Mouse (Mus musculus) heart, embryonic 11.5 days (tissue): Measurements from ENCODE around the gene Acta1. TPM values are rescaled to one million over a fixed set of nuclear protein-coding genes. Genes with fewer than 3 reads are reported as not detected.

Experiments
- ATAC-seq: fragments of 200-750 bp; cut with Nextera tagmentation; replicated peaks from 2 replicates; pipeline ENCODE4 v1.8.0; 2017; ENCODE audit warnings: moderate library complexity; ENCODE audit not compliant: insufficient number of reproducible peaks, low FRiP score, low TSS enrichment
- H3K27ac ChIP-seq: fragments of 300-500 bp; sonication (generic); 2 replicates; pipeline ENCODE4 v1.5.1; 2014; ENCODE audit warnings: mild to moderate bottlenecking, low read depth, low read length
- H3K27me3 ChIP-seq: fragments of 300-500 bp; sonication (generic); 2 replicates; pipeline ENCODE4 v1.6.1; 2014; ENCODE audit warnings: mild to moderate bottlenecking, low read length, mixed read lengths; ENCODE audit not compliant: control insufficient read depth, insufficient read depth
- H3K36me3 ChIP-seq: fragments of 300-500 bp; sonication (generic); 2 replicates; pipeline ENCODE4 v1.6.1; 2014; ENCODE audit warnings: mild to moderate bottlenecking, low read length, moderate library complexity, mixed read lengths; ENCODE audit not compliant: control insufficient read depth, insufficient read depth
- H3K4me1 ChIP-seq: fragments of 300-500 bp; sonication (generic); 2 replicates; pipeline ENCODE4 v1.6.1; 2014; ENCODE audit warnings: low read length; ENCODE audit not compliant: control insufficient read depth, insufficient read depth
- H3K4me2 ChIP-seq: fragments of 300-500 bp; sonication (generic); 2 replicates; pipeline ENCODE4 v1.6.1; 2014; ENCODE audit warnings: mild to moderate bottlenecking, moderate library complexity
- H3K4me3 ChIP-seq: fragments of 300-500 bp; sonication (generic); 2 replicates; pipeline ENCODE4 v1.5.1; 2014; ENCODE audit warnings: low read depth, low read length
- H3K9ac ChIP-seq: fragments of 300-500 bp; sonication (generic); 2 replicates; pipeline ENCODE4 v1.6.1; 2014; ENCODE audit warnings: mild to moderate bottlenecking, low read depth, low read length, moderate library complexity
- H3K9me3 ChIP-seq: fragments of 300-500 bp; sonication (generic); replicated peaks from 2 replicates; pipeline ENCODE4 v1.6.1; 2016; ENCODE audit warnings: low read length; ENCODE audit not compliant: control insufficient read depth
- WGBS: fragments of 180-500 bp; shearing (Covaris S2); extraction: QIAGEN DNeasy Blood & Tissue Kit; methylation state at CpG from one replicate; pipeline ENCODE4 v1.1.7; 2014; ENCODE audit not compliant: insufficient replicate concordance; 5-methylcytosine and 5-hydroxymethylcytosine counted together
- polyA plus RNA-seq: library from polyadenylated mRNA; unstranded; fragments of >200 nt; fragmentation: Nextera tagmentation; extraction: Ambion mirVana; gene quantifications from 2 replicates; pipeline ENCODE4 v1.2.1, GENCODE M21; 2014

Gene Acta1
- polyA plus RNA-seq, 1 experiment from 2014 or later = 558 TPM

- H3K27ac ChIP-seq = no peak overlapping the region
- WGBS = 66% methylated on average over 10 of the region's 10 CpGs
- H3K36me3 ChIP-seq = no peaks in the 10 kb centered on the region
- H3K4me2 ChIP-seq = no peak overlapping the region
- H3K9me3 ChIP-seq = no peaks in the 10 kb centered on the region
- no peak overlapping the region for H3K9ac ChIP-seq
- no peak overlapping the region for H3K4me3 ChIP-seq
- H3K27me3 ChIP-seq = peaks cover 3% of the 10 kb centered on the region; the same call in 1 of the 2 replicates
- H3K4me1 ChIP-seq = peaks cover 15% of the 10 kb centered on the region
- no peak for ATAC-seq
These were observed 14.3 kb downstream of the Acta1 start for GRCm38 (mm10) chr8:123880271-123880670.

- no peaks in the 10 kb centered on the region for H3K36me3 ChIP-seq
- WGBS = 77% methylated on average over 2 of the region's 2 CpGs
- H3K4me1 ChIP-seq = peaks cover 6% of the 10 kb centered on the region
- H3K4me2 ChIP-seq = no peak overlapping the region
- H3K4me3 ChIP-seq = no peak overlapping the region
- H3K27ac ChIP-seq = no peak overlapping the region
- H3K27me3 ChIP-seq = no peaks in the 10 kb centered on the region
- no peaks in the 10 kb centered on the region for H3K9me3 ChIP-seq
- ATAC-seq = no peak
- no peak overlapping the region for H3K9ac ChIP-seq
These were observed 16.7 kb downstream of the Acta1 start for GRCm38 (mm10) chr8:123877865-123878264.

DNA sequence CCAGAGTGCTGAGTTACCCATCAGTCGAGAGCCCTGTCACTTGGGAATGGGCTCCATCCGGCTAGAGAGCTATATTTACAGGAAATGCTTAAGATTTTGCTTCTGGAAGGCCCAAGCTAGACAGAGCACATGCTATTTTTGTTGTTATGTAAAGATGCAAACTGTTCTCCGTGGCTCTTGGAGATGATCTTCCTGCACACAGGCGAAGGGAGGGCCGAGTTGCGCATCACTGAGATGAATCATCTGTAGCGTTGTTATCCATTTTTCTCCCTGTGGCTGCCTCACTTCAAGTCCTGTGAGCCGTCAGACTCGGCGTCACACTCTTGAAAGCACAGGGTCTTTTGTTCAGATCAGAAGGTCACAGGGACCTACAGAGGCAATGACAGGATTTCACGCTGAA lies 20.2 kb downstream of the Acta1 start:
- 65% methylated on average over 11 of the region's 11 CpGs for WGBS
- Histone ChIP-seq H3K4me2 (no peak overlapping the region), H3K27ac (no peak overlapping the region), H3K4me1 (peaks cover 12% of the 10 kb centered on the region; the same call in 1 of the 2 replicates), H3K9ac (no peak overlapping the region), H3K36me3 (no peaks in the 10 kb centered on the region), H3K4me3 (no peak overlapping the region), H3K27me3 (no peaks in the 10 kb centered on the region), H3K9me3 (no peaks in the 10 kb centered on the region)
- ATAC-seq = no peak

DNA sequence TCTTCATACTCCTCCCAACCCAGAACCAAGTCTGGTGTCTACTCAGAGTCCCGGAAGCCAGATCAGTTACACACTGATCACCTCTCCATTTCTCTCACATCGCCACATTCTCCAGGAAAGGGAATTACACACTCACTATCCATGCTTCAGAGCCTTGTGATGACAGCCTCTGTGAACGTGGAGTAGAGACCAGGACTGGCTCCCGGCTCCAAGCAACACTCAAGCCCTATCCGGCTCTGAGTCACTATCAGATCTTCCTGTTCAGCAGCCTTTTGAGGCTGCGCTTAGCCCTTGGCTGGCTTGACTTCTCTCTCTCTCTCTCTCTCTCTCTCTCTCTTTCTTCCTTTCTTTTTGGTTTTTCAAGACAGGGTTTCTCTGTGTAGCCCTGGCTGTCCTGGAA lies 21.2 kb downstream of the Acta1 start:
- Histone ChIP-seq H3K9ac (no peak overlapping the region), H3K4me3 (no peak overlapping the region), H3K4me1 (peaks cover 12% of the 10 kb centered on the region; the same call in 1 of the 2 replicates), H3K27ac (no peak overlapping the region), H3K4me2 (no peak overlapping the region), H3K36me3 (no peaks in the 10 kb centered on the region), H3K27me3 (no peaks in the 10 kb centered on the region), H3K9me3 (no peaks in the 10 kb centered on the region)
- ATAC-seq = no peak
- 24% methylated on average over 6 of the region's 6 CpGs for WGBS

DNA sequence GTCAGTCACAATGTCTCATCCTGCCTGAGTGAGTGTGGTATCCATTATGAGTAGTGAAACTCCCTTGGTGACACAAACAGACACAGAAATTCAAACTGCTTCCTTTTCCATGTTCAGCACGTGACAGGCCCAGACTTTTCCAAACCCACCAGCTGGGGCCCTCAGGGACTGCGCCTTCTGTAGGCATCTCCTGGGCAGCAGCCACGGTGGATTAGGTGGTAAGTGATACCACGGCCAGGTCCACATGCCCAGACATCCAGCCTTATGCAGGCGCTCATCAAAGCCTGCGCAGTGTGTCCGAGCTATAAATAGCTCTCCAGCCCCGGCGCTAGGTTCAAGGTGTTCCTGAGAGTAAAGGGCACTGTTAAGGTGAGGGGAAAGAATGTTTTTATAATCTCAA lies 22.5 kb downstream of the Acta1 start:
- Histone ChIP-seq H3K4me2 (peak overlapping the region; percentile 8), H3K36me3 (no peaks in the 10 kb centered on the region), H3K4me1 (peaks cover 12% of the 10 kb centered on the region; the same call in 1 of the 2 replicates), H3K4me3 (no peak overlapping the region), H3K27ac (0 out of 2 replicates have a peak overlapping the region, but pooled peaks have one; percentile 37), H3K9ac (0 out of 2 replicates have a peak overlapping the region, but pooled peaks have one; percentile 10), H3K27me3 (no peaks in the 10 kb centered on the region), H3K9me3 (no peaks in the 10 kb centered on the region)
- WGBS = 52% methylated on average over 9 of the region's 9 CpGs
- no peak for ATAC-seq

DNA sequence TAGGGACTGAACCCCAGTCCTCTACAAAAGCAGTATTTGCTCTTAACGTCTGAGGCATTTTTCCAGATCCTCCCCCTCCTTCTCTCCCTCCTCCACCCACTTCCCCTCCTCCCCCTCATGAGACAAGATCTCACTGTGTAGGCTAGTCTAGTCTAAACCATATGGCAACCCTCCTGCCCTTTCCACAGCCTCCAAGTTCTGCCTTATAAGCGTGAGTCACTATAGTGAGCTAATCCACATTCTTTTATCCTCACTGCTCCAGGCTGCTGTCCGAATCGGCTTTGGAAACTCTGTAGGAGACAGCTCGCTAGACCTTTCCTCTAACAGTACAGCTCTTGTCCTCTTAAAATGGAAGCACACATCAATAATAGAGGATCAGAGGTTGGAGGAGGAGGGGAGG lies 27.6 kb downstream of the Acta1 start:
- Histone ChIP-seq H3K27ac (no peak overlapping the region), H3K9me3 (no peaks in the 10 kb centered on the region), H3K4me3 (no peak overlapping the region), H3K4me2 (no peak overlapping the region), H3K36me3 (no peaks in the 10 kb centered on the region), H3K9ac (no peak overlapping the region), H3K27me3 (no peaks in the 10 kb centered on the region; the same call in 1 of the 2 replicates), H3K4me1 (peaks cover 4% of the 10 kb centered on the region)
- WGBS = 40% methylated on average over 5 of the region's 5 CpGs
- ATAC-seq = no peak

DNA sequence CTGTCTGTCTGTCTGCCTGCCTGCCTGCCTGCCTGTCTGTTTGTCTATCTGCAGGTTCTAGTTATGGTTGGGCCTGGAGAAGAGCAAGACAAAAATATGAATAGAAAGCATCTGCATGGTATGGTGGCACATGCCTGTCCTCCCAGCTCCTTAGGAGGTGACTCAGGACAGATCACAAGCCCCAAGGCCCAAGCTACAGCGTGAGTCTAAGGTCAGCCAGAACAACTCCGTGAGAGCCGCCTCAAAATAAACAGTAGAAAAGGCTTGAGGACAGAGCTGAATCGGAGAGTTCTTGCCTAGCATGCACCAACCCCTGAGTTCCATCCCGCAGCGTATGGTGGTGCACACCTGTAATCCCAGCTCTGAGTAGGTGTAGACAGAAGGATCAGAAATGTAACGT lies 28.8 kb downstream of the Acta1 start:
- H3K36me3 ChIP-seq = no peaks in the 10 kb centered on the region
- H3K9me3 ChIP-seq = no peaks in the 10 kb centered on the region
- H3K27me3 ChIP-seq = no peaks in the 10 kb centered on the region; the same call in 1 of the 2 replicates
- 70% methylated on average over 7 of the region's 7 CpGs for WGBS
- peaks cover 3% of the 10 kb centered on the region; the same call in 1 of the 2 replicates for H3K4me1 ChIP-seq
- no peak for ATAC-seq
- H3K9ac ChIP-seq = no peak overlapping the region
- no peak overlapping the region for H3K4me3 ChIP-seq
- no peak overlapping the region for H3K27ac ChIP-seq
- no peak overlapping the region for H3K4me2 ChIP-seq

DNA sequence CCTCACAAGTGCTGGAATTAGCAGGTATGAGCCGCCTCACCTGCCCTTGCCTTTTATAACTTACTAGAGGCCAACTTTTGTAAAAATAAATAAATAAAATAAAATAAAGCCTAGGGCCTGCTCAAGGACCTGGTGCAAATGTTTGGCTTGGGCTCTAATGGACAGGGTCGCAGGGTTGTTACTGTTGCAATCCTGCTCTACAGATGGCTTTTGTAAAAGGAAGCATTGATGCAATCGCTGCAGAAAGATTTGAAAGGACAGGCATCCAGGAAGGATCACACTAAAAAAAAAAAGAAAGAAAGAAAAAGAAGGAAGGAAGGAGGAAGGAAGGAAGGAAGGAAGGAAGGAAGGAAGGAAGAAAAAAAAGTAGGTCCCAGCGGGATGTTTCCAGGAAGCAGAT lies 34.2 kb downstream of the Acta1 start:
- 65% methylated on average over 4 of the region's 4 CpGs for WGBS
- Histone ChIP-seq H3K9me3 (no peaks in the 10 kb centered on the region), H3K36me3 (no peaks in the 10 kb centered on the region), H3K27me3 (peaks cover 4% of the 10 kb centered on the region), H3K27ac (no peak overlapping the region), H3K9ac (no peak overlapping the region), H3K4me1 (peaks cover 10% of the 10 kb centered on the region), H3K4me2 (peak overlapping the region; percentile 70; the same call in 1 of the 2 replicates), H3K4me3 (peak overlapping the region; percentile 94; the same call in 1 of the 2 replicates)
- no peak for ATAC-seq

GRCm38 (mm10) chr8:123859648-123860259 lies 34.8 kb downstream of the Acta1 start, which contains the start of gene Ccsap:
Ccsap (minus strand) TSS chr8:123860209.
- H3K9me3 ChIP-seq = no peaks in the 10 kb centered on the region
- H3K4me3 ChIP-seq = peak within 1 kb of the TSS; percentile 94
- peak within 1 kb of the TSS; percentile 76 for H3K9ac ChIP-seq
- peaks cover 4% of the 10 kb centered on the region for H3K27me3 ChIP-seq
- peak within 1 kb of the TSS; percentile 50 for H3K27ac ChIP-seq
- peaks cover 10% of the 10 kb centered on the region for H3K4me1 ChIP-seq
- H3K4me2 ChIP-seq = peak within 1 kb of the TSS; percentile 70
- peak; percentile 67 for ATAC-seq
- WGBS = 1% methylated on average over 48 of the region's 48 CpGs
- H3K36me3 ChIP-seq = no peaks in the 10 kb centered on the region
